In genomic region chr11:119901174-119901573, GRCm38 (mm10) we compare ENCODE assay signal across 15 mouse cellular contexts.
"Had no signal": no experiment of that assay in that cellular context is flagged by ENCODE, and none has a peak within 500 bp of the region (broad histone marks: within the 10 kb centered on the region; RNA-seq: fewer than 3 reads in every experiment).

No protein-coding gene starts in this region.

- ATAC-seq: midbrain, embryonic 15.5 days had no signal

- H3K27ac ChIP-seq: kidney, postnatal 0 days; layer of hippocampus, adult 2 months; limb, embryonic 13.5 days; midbrain, embryonic 10.5 days; midbrain, embryonic 15.5 days; stomach, embryonic 15.5 days had no signal

- H3K4me2 ChIP-seq: limb, embryonic 13.5 days; liver, embryonic 11.5 days; lung, embryonic 14.5 days; midbrain, embryonic 15.5 days; stomach, embryonic 15.5 days had no signal

- H3K9ac ChIP-seq: limb, embryonic 13.5 days; lung, embryonic 14.5 days; midbrain, embryonic 15.5 days; stomach, embryonic 15.5 days had no signal

- H3K27me3 ChIP-seq: limb, embryonic 13.5 days; stomach, embryonic 15.5 days had no signal

- DNase-seq: kidney, adult 11 months; kidney, adult 9 months; kidney, postnatal 36 days; left cerebral cortex, postnatal 4 days; lung, embryonic 14.5 days; lung, postnatal 10 days; lung, postnatal 4 days; right cerebral cortex, postnatal 14 days had no signal

- H3K4me1 ChIP-seq: limb, embryonic 13.5 days; midbrain, embryonic 15.5 days; stomach, embryonic 15.5 days had no signal

- H3K9me3 ChIP-seq: limb, embryonic 13.5 days; midbrain, embryonic 10.5 days; midbrain, embryonic 15.5 days; stomach, embryonic 15.5 days had no signal

- H3K4me3 ChIP-seq: layer of hippocampus, adult 2 months; limb, embryonic 13.5 days; midbrain, embryonic 10.5 days; midbrain, embryonic 15.5 days; stomach, embryonic 15.5 days had no signal
